Mouse (Mus musculus) gastrocnemius, postnatal 14 days (tissue): ENCODE results near the gene Eif4e. TPM values are rescaled to one million over a fixed set of nuclear protein-coding genes. Genes with fewer than 3 reads are reported as not detected.

Source experiments
- DNase-seq: peaks from one replicate; pipeline ENCODE4 v3.0.0; 2021; ENCODE audit warnings: mixed read lengths
- intact Hi-C: fragments of 180-260 bp; cut with DNase I; formaldehyde crosslinking; loops from one replicate; pipeline ENCODE4 v1.15.1; 2025; ENCODE audit warnings: low total_unique reads
- microRNA-seq, 2 experiments: library from miRNA; unstranded; fragments of <30 nt; microRNA quantifications; one replicate each; pipeline ENCODE4 v1.2.0; 2021
- total RNA-seq, 2 experiments: library from RNA; stranded (reverse); gene quantifications; 2 replicates each; pipeline ENCODE4 v1.2.3; 2021

The Eif4e gene
- total RNA-seq, 2 experiments from 2014 or later = 101 to 108 TPM

GRCm38 (mm10) chr3:138558529-138558928, 32.5 kb downstream of the Eif4e start:
- intact Hi-C loops = no loop called here
- no peak for DNase-seq

- intact Hi-C loops = no loop called here
- DNase-seq = no peak
These were observed 34.3 kb downstream of the Eif4e start for GRCm38 (mm10) chr3:138560242-138560641.

GRCm38 (mm10) chr3:138560886-138561285, 34.9 kb downstream of the Eif4e start:
- DNase-seq = no peak
- intact Hi-C loops = no loop called here

GRCm38 (mm10) chr3:138578867-138579266, 52.9 kb downstream of the Eif4e start:
- intact Hi-C loops = no loop called here
- no peak for DNase-seq

- intact Hi-C loops = no loop called here
These were observed 60.2 kb downstream of the Eif4e start for GRCm38 (mm10) chr3:138586213-138586612.

GRCm38 (mm10) chr3:138587137-138587536, 61.2 kb downstream of the Eif4e start:
- intact Hi-C loops = no loop called here
- DNase-seq = no peak

More at GRCm38 (mm10) chr3:138586213-138586612, 60.2 kb downstream of the Eif4e start:
- no peak for DNase-seq

- DNase-seq = no peak
- intact Hi-C loops = no loop called here
These were observed 62.0 kb downstream of the Eif4e start for GRCm38 (mm10) chr3:138588001-138588400.

- intact Hi-C loops = no loop called here
- no peak for DNase-seq
These were observed 65.0 kb downstream of the Eif4e start for GRCm38 (mm10) chr3:138591002-138591401.

GRCm38 (mm10) chr3:138591806-138592365, 65.9 kb downstream of the Eif4e start:
- no peak for DNase-seq
- intact Hi-C loops = no loop called here

- no peak for DNase-seq
- intact Hi-C loops = no loop called here
These were observed 67.2 kb downstream of the Eif4e start for GRCm38 (mm10) chr3:138593131-138593530.

- intact Hi-C loops = no loop called here
- DNase-seq = no peak
These were observed 67.9 kb downstream of the Eif4e start for GRCm38 (mm10) chr3:138593911-138594310.

GRCm38 (mm10) chr3:138601076-138601475, 75.1 kb downstream of the Eif4e start:
- intact Hi-C loops = no loop called here
- DNase-seq = no peak

GRCm38 (mm10) chr3:138605132-138605531, 79.2 kb downstream of the Eif4e start:
- DNase-seq = no peak
- intact Hi-C loops = no loop called here

GRCm38 (mm10) chr3:138608665-138609064, 82.7 kb downstream of the Eif4e start:
- intact Hi-C loops = no loop called here

More at GRCm38 (mm10) chr3:138608665-138609064, 82.7 kb downstream of the Eif4e start:
- no peak for DNase-seq

Small RNA genes within 50 kb of the gene (microRNA-seq; reads per million reads assigned to microRNA genes)
- 0 reads per million in 2 experiments for gene Mir1956

Other genes with a start within 250 kb of the Eif4e start
- not detected for gene Adh6a, start 212.9 kb upstream of the Eif4e start, total RNA-seq
- under 1 TPM in 1 of 2 experiments, not detected in 1; 0.16 TPM for gene Adh6b, start 184.4 kb upstream of the Eif4e start, total RNA-seq
- not detected for gene Adh4, start 110.7 kb upstream of the Eif4e start, total RNA-seq
- gene Adh5, start 83.1 kb upstream of the Eif4e start, total RNA-seq = 10 to 100 TPM; 65.5 to 69.2 TPM
- gene Metap1, start 36.7 kb upstream of the Eif4e start, total RNA-seq = 10 to 100 TPM; 43.5 to 44.8 TPM
- gene Tspan5, start 216.0 kb downstream of the Eif4e start, total RNA-seq = 1 to 10 TPM; 7.0 to 9.1 TPM